Mouse (Mus musculus): ENCODE measurements around the gene Vti1a.

The Vti1a gene

DNA sequence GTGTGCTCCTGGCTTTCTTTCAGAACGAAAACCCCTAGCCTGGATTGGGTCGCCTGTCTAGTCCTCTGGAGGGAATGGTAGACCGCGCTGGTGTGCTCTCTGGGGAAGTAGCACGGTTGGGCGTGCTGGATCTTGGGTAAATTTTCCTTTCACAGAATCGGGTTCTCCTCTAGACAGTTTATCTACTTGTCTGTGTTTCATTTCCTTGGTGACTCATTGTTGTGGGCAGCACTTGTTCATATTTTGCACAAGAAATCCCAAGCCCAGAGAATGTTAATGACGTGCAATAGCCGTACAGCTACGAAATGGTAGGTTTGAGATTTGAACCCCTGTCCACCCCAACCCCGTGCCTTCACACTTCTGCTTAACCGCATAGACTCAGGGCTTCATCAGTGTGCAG is 145.9 kb downstream of the Vti1a start:
- peak in 1 of 2 experiments; percentile 11 for DNase-seq (ENCODE audit: low spot score in 2 of 2)

DNA sequence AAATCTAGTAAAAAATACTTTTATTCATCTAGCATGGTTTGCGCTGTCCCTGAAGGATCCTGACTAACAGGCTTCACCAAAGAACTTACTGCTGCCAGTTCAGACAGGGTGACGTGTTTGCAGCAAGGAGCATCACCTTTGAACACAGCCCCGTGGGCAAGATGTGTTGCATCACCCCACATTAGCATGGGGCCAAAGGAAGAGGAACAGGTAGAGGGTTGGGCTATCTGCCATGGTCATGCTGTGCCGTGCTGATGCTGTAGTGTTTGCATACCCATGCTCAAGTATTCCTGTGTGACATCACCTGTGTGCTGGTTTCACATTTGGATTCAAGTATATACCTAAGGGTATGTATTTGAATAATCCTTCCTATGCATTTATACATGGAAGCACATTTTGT is 147.6 kb downstream of the Vti1a start:
- no peak for DNase-seq (ENCODE audit: low spot score in 2 of 2)

DNA sequence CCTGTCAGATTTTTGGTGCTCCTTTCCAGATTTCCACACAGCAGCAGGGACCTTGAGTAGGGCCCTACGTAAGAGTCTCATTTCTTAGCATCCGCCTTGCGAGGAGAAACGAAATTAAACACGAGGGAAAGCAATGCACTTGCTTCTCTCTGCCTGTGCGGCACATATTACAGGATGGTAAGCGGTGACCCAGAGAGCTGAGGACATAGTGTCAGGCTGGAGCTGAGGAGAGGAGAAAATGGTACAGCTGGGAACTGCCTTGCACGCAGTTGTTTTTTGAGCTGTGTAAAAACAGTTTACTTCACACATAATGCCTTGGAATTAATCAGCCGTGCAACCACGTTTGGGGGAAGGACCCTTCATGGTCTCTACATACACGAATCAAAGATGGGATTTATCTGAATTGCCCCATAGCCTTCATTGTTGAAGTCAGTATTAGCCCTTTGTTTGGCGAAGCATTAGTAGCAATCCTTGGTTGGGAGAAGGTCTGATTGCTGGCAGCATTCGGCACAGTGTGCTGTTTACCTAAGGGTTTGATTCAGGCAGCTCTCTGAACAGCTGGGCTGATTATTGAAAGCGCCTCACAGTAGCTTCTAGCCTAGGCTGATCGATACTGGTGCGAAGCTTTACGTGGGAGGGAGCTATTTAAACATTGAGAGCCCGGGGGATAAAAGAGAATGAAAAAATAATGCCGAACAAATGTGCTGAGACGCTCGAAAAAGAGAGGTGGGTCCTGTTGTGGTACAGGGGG is 153.4 kb downstream of the Vti1a start:
- peak in 1 of 2 experiments; percentile 28 for DNase-seq (ENCODE audit: low spot score in 2 of 2)

DNA sequence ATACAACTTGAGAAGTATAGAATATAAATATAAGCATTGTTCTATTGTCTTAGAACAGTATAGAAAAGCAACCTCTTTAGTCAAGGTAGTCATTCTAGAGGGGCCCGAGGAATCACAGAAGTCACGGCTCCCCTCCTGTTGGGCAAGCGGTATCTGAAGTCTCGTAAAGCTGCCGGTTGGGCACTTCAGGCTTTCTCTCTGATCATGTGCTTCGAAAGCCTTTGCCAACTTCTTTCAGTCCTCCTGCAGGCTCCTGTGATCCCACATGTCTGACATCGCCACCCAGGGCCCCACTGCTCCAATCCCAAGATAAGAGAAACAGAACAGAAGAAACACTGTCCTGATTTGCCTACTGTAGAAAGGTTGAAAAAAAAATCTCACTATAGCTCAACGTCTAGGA is 156.5 kb downstream of the Vti1a start:
- no peak for DNase-seq (ENCODE audit: low spot score in 2 of 2)

DNA sequence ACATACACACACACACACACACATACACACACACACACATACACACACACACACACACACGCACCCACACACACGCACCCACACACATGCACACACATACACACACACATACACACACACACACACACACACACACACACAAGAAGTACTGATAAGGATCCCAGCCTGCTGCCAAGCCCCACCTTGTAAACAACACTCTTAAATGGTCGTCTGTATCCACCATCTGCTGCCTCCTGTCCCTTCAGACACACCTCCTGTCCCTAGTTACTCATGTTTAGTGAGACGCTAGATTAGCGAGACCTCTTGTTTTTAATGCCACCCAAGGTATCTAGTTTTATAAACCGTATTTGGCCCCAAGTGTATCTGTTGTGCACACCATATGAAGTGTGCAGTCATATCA is 158.1 kb downstream of the Vti1a start:
- DNase-seq (ENCODE audit: low spot score in 2 of 2) = no peak

DNA sequence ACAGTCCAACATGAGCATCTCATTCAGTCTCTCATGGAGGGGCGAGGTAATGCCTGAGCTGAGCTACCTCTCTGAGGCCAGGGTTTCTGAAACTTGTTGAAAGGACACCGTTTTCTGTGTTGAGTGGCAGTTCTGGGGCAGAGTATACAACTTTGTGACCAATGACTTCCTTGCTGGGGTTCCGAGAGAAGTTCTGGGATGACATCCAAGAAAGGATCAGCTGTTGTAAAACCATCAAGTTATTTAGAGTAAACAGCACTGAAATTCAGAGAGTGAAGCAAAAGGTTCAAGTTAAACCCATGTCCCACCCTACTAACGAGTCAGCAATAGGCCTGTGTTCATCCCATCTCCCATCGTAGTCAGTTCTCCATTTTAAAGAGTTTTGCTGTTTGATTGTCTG is 164.4 kb downstream of the Vti1a start:
- DNase-seq (ENCODE audit: low spot score in 2 of 2) = no peak

DNA sequence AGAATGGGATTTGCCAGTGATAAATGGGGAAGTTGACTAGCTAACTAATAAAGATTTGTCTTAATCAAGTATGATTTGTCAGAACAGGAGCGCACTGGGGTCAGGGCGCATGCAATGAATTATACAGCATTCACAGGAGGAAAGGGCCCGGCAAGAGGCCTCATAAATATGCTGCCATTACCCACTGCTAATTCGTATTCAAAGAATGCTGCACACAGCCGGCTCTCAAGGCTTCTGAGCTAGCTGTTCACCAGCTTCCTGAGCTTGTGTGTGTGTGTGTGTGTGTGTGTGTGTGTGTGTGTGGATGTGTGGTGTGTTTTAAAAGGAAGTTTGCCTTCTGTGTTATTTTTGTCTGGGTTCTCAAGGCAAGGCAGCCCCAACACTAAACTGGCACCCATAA is 165.2 kb downstream of the Vti1a start:
- peak in 1 of 2 experiments; percentile 16 for DNase-seq (ENCODE audit: low spot score in 2 of 2)

DNA sequence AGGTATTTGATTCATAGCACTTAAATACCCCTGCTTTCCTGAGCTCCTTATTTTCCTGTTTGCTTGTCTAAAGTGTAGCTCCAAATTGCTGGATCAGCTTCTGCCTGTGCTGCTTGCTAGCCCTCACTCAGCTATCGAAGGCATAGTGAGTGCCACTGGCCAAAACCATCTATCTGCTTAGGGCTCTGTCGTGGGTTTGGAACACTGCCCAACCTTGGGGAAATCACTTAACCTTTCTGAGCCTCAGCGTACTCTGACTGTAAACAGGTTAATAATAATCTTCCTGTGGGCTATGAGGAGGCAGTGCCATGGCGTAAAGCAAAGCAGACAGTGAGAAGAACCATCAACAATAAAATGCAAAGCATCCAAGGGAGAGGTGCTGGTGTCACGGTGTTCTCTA is 167.4 kb downstream of the Vti1a start:
- no peak for DNase-seq (ENCODE audit: low spot score in 2 of 2)

DNA sequence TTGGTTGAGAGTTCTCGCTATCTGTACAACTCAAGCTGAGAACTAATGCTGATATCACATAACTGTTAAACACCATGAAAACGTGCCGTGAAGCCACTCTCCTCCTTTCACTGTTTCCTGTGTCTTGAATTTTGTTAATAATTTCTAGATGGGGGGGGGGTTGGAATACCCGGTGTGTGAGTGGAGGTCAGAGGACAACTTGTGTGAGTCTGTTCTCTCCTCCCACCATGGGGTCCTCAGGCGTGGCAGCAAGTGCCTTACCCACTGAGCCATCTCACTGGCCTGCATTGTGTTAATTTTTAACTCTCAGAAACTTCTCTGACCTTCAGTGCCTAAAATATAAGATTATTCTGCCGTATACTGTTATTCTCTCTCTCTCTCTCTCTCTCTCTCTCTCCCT is 168.5 kb downstream of the Vti1a start:
- no peak for DNase-seq (ENCODE audit: low spot score in 2 of 2)

DNA sequence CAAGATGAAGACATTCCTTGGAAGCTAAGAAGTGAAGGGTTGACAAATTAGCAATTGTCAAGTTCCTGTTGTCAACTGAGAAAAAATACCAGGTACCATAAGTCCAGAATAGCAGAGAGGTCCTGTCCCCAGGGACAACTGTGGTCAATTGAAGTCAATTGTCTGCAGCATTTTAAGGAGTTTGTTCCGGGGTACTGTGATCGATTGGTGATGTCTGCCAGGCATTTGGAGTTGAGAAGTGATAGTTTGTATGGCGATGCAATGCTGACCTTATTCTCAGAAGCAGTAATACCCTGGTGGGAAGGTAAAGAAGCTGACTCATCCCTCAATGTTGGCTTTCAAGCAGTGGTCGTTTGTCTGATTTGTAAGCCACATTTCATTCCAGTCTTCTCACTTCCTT is 170.4 kb downstream of the Vti1a start:
- DNase-seq (ENCODE audit: low spot score in 2 of 2) = no peak

DNA sequence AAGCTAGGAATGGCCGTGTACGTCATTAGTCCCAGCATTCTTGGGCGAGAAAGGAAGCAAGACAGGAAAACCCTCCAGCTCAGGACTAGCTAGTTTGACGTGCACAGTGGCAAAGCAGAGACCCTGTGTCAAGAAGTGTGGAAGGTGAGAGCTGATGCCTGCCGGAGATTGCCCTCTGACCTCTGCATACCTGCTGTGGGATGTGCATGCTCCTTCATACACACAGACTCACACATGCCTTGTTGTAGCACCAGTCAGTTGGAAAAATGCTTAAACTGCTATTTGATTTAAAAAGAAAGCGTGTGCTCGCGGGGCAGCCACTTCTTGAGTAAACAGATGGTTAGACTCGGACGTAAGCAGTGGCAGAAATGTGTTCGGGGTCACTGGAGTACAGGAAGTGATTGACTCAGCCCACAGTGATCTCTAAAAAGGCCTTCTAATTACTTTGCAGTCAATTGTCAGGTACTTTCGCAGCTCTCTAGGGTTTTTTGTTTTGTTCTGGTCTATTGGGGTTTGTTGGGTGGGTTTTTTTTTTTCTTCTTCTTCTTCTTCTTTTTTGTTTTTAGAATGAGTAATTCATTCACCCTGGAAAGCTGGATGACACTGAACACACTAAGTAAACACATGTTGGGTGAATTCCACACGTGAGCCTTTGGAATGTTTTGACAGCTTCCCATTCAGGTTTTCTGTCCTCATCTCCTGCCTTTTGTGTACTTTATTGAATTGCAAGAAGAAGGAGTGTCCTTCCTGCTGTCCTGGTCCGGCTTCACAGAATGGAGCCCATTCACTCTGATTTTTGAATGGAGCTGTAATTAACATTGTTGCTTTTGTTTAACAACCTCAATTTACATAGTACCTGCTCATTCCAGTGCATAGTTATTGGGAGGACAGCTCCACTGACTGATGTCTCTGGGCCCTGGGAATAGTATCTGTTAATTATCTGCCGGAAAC is 175.3 kb downstream of the Vti1a start:
- DNase-seq (ENCODE audit: low spot score in 2 of 2) = no peak

DNA sequence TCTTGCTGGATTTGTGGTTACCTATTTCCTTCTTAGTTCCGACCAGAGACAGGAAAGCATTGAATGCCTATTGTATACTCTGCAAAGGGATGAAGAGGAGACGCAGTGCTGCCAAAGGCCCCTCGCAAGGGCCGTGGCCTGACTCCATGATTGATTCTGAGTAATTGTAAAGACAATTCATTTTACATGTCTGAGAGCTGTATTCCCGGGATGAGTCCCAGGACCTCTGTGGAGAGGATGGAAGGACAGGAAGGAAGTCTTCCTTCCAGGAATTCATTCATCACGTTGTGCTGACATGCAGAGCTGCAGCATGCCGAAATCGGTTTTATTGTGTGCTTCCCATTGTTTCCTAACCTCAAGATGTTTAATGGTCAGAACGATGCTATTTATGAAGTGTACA is 180.2 kb downstream of the Vti1a start:
- no peak for DNase-seq (ENCODE audit: low spot score in 2 of 2)

DNA sequence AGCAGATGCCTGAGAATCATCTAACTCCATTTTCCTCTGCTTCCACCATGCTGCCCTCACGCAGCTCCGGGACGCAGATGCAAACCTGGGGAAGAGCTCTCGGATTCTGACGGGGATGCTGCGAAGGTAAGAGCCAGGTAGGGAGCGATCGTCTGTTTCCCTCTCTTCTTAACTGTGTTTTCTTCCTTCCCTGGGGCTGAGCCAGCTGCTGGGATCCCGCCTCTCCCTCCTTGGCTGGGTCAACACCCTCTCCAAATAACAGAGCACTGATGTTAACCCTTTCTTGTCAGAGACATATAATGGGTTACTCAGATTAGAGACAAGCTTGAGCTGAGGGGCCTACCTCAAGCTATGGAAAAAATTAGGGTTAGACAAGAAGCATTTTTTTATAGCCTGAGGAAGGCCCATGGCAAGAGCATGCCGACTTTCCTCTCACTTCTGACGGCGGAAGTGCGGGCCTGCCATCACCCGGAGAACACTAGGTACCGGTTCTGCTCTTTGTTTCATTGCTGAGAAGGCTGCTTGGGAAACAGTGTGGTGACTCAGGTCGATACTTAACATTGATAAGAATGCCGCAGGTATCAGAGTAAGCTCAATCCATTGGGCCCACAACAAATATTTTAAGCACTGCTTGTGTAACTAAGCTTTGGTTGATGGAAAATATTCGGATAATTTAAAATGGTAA is 183.2 kb downstream of the Vti1a start:
- no peak for DNase-seq (ENCODE audit: low spot score in 2 of 2)

DNA sequence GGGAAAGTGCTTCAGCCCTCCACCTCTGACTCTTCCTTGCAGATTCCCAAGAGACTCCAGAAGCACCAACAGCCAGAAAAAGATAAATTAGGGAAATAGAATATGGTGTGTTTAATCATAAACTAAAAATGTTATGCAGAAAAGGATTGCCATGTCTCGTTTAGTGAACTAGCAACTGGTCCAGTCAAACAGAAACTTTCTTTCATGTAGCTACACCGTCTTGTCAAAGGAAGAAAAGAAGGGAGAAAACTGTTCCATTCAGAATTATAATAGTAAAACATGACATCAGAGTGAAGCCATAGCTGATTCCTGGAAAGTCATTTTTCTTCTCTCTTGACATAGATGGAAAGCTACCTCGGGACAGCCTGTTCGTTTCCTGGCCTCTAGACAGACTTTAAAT is 185.9 kb downstream of the Vti1a start:
- DNase-seq (ENCODE audit: low spot score in 2 of 2) = no peak

DNA sequence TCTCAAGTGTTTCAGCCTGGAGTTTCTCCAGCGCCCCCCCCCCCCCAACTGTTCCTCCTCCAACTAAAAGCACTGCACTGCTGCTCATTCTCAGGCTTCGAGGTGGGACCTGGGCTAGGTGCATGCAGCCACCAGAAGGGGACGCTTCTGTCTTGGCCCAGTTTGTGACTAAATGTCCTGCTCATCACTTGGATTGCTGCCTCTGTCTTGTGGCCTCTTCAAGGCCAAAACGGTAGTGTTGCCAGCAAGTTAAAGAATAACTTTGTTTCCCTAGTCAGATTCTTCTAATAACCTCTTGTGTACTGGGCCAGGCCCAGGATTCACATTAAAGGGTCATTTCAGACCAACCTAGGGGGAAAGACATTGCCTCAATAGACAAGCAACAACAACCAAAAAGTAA is 187.7 kb downstream of the Vti1a start:
- no peak for DNase-seq (ENCODE audit: low spot score in 2 of 2)

DNA sequence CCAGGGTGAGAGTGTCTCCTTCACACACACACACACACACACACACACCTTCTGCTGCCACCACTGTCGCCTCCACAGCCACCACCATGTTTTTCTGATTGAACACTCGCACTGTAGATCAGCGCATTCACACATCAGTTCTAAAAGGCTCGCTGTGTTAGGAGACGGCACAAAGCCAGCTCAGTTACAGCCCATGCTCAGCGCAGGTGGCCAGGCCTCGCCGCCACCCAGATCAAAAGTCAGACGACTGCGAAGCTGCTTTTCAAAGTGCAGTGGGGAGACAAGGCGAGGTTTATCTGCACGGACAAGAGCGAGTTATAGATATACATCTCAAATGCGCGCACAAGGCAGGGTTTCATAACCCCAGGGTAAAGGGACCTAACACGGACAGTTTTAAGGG is 191.7 kb downstream of the Vti1a start:
- DNase-seq (ENCODE audit: low spot score in 2 of 2) = no peak

DNA sequence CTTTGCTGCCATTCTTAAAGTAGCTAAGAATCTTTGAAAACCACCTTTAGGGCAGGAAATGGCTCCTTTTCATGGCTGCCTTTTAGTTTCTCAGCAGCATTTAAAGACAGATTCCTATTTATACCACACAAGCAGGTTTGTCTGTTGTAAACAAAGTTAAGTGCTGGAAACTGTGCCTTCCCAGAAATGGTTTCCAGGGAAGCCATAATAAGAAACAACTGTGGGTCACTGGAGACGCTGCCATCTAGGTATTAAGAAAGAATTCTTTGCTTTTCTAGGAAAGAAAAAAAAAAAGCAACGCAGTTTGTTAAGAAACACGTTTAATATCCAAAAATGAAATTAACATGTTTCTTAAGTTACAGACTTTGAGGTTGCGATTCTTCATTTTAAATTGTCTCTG is 192.1 kb downstream of the Vti1a start:
- DNase-seq (ENCODE audit: low spot score in 2 of 2) = no peak

DNA sequence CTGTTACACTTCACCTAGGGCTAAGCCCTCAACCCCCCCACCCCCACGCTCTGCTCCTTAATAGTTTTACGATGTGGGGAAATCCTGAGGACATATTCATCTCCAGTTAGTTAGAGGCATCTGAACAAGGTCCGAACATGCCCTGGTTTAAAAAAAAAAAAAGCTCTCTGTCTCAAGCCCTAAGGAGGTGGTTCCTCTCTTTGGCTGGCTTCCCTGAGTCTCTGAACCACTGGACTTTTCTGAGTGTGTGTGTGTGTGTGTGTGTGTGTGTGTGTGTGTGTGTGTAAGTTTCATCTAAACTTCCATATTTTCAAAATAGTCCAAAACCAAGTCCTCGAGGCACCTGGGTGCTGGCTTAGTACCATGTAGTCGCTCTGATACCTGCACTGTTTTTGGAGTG is 192.9 kb downstream of the Vti1a start:
- DNase-seq (ENCODE audit: low spot score in 2 of 2) = no peak

DNA sequence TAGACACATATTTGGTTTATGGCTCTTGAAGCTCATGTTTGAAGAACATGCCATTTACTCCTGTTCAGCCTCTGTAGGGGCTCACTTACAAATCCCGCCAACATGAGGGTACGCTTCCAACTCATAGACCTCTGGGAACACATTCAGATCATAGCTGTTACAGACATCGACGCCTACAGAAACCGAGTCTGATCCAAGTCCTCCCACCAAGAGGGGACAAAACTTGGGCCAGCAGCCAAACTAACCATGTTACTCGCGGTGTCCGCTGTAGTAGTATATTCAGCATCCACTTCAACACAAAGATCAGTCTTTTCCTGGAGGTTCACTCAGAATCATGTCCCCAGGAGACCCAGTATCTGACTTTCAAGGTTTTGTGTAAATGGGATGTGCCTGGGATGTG is 193.5 kb downstream of the Vti1a start:
- peak; percentile 60 to 63 for DNase-seq (ENCODE audit: low spot score in 2 of 2)

DNA sequence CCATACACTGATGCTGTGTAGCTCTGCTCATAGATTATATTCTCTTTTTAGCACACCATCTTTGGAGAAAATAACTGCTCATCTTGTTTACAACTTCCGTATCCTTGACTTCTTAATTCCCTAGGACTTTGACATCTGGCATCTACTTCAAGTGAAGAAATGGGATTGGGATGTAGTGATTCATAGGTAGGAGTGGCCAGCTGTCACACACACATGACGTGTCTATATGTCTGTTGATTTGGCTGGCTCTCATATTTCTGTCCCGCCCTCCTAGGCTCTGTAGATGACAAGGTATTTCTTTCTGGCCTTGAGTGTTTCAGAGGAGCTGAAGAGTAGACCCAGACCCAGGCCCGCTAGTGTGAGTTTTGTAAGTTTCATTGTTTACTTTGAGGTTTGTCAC is 197.8 kb downstream of the Vti1a start:
- DNase-seq (ENCODE audit: low spot score in 2 of 2) = no peak

DNA sequence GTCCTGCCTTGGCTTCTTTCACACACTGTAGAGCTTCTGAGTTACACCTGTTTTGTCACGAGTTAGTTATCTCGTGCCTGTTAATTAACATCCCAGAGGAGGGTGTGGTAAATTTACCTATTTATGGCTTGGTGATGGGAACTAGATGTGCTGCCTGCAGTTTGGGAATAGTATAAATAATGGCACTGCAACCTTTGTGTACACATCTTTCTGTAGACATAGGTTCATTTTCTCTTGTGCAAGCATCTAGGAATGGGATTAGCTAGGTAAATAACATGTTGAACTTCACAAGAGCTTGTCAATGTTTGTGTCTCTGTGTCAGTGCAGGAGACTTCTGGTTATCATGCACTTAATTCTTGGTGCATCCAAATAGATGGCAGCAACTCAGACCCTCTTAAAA is 204.1 kb downstream of the Vti1a start:
- DNase-seq (ENCODE audit: low spot score in 2 of 2) = no peak

DNA sequence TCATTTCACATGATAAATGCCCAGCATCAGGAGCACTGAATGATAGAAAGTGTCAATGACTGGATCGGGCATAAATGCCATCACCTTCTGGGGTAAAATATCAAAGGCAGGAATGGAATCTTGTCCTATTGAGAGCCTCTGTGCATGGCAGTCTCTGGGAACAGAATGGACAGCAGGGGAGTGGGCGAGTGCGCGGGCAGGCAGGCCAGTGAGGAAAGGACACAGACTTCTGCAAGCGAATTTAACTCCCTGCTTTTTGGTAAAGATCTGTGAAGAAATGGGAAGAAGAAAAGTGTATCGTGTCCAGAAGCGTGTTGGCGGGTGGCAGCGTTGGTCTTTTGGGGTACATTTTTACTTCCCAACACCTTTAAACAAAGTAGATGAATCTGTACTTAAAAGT is 207.2 kb downstream of the Vti1a start:
- peak; percentile 77 to 81 for DNase-seq (ENCODE audit: low spot score in 2 of 2)

DNA sequence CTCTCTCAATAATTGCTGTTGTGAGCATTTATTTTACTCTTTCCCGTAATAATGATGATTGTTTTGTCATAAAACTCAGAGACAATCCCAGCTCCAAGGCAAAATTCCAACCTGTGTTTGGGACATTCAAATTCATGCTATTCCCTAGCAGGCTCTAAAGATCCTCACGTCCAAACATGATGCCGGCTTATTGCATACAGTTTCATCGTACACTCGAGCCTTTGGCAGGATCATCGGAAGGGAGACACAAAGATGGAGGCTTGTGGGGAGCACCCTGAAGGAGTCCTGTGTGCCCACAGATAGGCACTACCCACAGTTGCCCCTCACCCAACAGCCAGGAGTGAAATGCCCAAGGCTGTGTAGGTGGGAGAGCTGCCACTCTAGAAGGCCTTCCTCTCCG is 208.3 kb downstream of the Vti1a start:
- DNase-seq (ENCODE audit: low spot score in 2 of 2) = no peak
